Mouse (Mus musculus) kidney, embryonic 14.5 days (tissue): ENCODE measurements at regions not wholly inside any gene's neighbourhood (a gene's known extent, or its start where the extent isn't known, plus 50 kb on each side); places are given as distances from the start of the nearest gene placed in this dataset.

ENCODE experiments used
- ATAC-seq: fragments of 200-750 bp; cut with Nextera tagmentation; 2 replicates; pipeline ENCODE4 v1.8.0; 2017; ENCODE audit warnings: moderate number of reproducible peaks, mild to moderate bottlenecking, moderate TSS enrichment, moderate library complexity; ENCODE audit not compliant: low FRiP score, low TSS enrichment
- H3K27ac ChIP-seq: fragments of 300-500 bp; sonication (generic); 2 replicates; pipeline ENCODE4 v1.5.1; 2014; ENCODE audit warnings: low read depth, mild to moderate bottlenecking, low read length, moderate library complexity, mixed read lengths
- H3K27me3 ChIP-seq: fragments of 300-500 bp; sonication (generic); 2 replicates; pipeline ENCODE4 v1.6.1; 2014; ENCODE audit warnings: mild to moderate bottlenecking, low read length; ENCODE audit not compliant: control insufficient read depth, insufficient read depth
- H3K36me3 ChIP-seq: fragments of 300-500 bp; sonication (generic); 2 replicates; pipeline ENCODE4 v1.6.1; 2014; ENCODE audit warnings: low read length, mixed read lengths; ENCODE audit not compliant: control insufficient read depth, insufficient read depth
- H3K4me1 ChIP-seq: fragments of 300-500 bp; sonication (generic); 2 replicates; pipeline ENCODE4 v1.6.1; 2014; ENCODE audit warnings: low read length, mixed read lengths; ENCODE audit not compliant: control insufficient read depth, insufficient read depth
- H3K4me2 ChIP-seq: fragments of 300-500 bp; sonication (generic); replicated peaks from 2 replicates; pipeline ENCODE4 v1.6.1; 2014; ENCODE audit warnings: low read depth, mild to moderate bottlenecking, low read length
- H3K4me3 ChIP-seq: fragments of 300-500 bp; sonication (generic); 2 replicates; pipeline ENCODE4 v1.5.1; 2014; ENCODE audit warnings: mild to moderate bottlenecking, low read length
- H3K9ac ChIP-seq: fragments of 300-500 bp; sonication (generic); 2 replicates; pipeline ENCODE4 v1.6.1; 2014; ENCODE audit warnings: low read depth, mild to moderate bottlenecking, low read length, moderate library complexity
- H3K9me3 ChIP-seq: fragments of 300-500 bp; sonication (generic); 2 replicates; pipeline ENCODE4 v1.6.1; 2016; ENCODE audit warnings: low read length; ENCODE audit not compliant: control insufficient read depth
- WGBS: fragments of 180-500 bp; shearing (Covaris S2); extraction: QIAGEN DNeasy Blood & Tissue Kit; methylation state at CpG from one replicate; pipeline ENCODE4 v1.1.7; 2014; 5-methylcytosine and 5-hydroxymethylcytosine counted together

DNA sequence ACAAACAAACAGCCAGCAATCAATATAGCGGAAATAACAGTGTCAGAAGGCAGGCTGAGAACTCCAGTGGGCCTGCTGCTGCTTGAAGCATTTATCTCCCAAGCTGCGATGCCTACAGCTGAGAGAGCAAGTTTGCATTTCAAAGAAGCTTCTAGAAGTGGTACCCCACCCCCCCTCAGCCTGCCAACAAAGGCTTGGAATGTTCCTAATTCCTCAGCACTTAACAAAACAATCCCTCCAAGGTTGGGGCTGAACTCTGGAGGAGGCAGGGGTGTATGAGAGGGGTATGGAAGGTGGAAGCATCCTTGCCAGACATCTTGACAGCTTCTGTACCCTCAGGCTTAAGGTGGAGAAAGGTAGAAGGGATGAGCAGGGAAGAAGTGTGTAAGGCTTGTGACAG is 70.2 kb upstream of the Lmcd1 start:
- 25% methylated on average over 2 of the region's 2 CpGs for WGBS
- no peaks in the 10 kb centered on the region for H3K4me1 ChIP-seq
- no peaks in the 10 kb centered on the region for H3K27me3 ChIP-seq
- no peak overlapping the region for H3K9ac ChIP-seq
- no peak overlapping the region for H3K4me3 ChIP-seq
- H3K4me2 ChIP-seq = no peak overlapping the region
- H3K27ac ChIP-seq = no peak overlapping the region
- H3K36me3 ChIP-seq = no peaks in the 10 kb centered on the region
- no peak for ATAC-seq
- H3K9me3 ChIP-seq = no peaks in the 10 kb centered on the region

DNA sequence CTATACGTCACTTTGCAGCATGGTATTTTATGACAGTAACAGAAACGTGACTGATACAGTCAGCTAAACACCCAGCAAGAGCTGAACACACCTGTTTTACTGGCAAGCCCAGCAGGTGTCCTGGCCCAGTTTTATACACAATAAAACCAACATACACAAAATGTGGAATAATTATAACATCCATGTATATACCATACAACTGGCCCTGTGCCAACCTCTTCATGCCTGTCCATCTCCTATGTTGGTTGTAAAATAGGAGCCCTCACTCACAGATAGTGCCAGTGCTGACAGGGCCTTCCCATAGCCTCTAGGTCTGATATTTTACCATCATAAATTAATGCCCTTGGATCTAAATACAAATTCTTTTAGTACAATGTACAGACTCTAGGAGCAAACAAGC is 68.6 kb upstream of the Lmcd1 start:
- Histone ChIP-seq H3K4me2 (no peak overlapping the region), H3K36me3 (no peaks in the 10 kb centered on the region), H3K27me3 (no peaks in the 10 kb centered on the region), H3K9me3 (no peaks in the 10 kb centered on the region), H3K4me1 (no peaks in the 10 kb centered on the region; the same call in 1 of the 2 replicates), H3K4me3 (no peak overlapping the region), H3K27ac (no peak overlapping the region), H3K9ac (no peak overlapping the region)
- whole genome bisulfite sequencing = 76% methylated on average over 2 of the region's 2 CpGs
- ATAC-seq = no peak

DNA sequence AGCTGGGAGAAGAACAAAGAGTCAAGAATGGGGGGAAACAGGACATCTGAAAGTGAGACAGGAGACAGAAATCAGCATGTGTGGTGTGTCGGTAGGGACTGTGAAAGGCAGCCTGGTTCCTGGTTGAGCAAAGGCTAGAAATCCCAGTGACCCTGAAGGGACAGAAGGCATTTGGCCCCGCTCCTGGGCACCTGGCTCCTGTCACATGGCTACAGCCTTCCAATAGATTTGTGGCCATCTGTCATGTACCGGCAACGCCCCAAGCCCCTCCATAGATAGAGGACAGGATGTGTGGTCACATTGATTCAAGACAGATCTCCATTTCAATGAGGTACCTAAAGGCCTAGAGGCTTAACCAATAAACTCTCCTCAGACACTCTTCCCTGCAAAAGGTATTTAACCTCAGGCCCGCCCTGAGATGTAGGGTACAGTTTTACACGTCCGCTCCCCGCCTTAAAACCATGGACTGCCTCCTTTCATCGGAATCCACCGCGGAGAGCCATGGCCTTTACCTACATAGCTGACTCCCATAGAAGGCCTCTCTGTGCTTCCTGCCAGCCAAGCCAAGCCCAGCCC is 68.0 kb upstream of the Lmcd1 start:
- no peak overlapping the region for H3K27ac ChIP-seq
- no peaks in the 10 kb centered on the region for H3K36me3 ChIP-seq
- peaks cover 2% of the 10 kb centered on the region; the same call in 1 of the 2 replicates for H3K4me1 ChIP-seq
- H3K9me3 ChIP-seq = no peaks in the 10 kb centered on the region
- H3K27me3 ChIP-seq = no peaks in the 10 kb centered on the region
- no peak overlapping the region for H3K4me2 ChIP-seq
- WGBS = 82% methylated on average over 11 of the region's 11 CpGs
- no peak overlapping the region for H3K9ac ChIP-seq
- no peak overlapping the region for H3K4me3 ChIP-seq
- ATAC-seq = no peak

DNA sequence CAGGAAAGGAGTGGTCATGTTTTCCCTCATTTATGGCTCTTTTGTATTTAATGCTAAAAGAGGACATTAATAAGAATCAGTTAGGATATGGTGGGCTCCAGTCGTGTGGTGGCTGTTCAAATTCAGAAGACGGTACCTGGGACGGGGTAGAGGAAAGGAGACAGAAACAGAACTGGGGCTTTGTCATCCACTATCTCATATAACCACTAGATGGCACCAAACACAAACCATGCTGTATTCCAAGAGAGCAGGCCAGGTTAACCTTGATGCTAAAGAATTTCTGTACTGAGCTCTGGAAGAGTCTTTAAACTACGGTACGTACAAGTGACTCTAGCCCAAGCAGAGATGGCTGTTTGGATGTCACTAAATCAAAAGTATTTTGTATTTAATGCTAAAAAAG is 66.3 kb upstream of the Lmcd1 start:
- H3K9me3 ChIP-seq = no peaks in the 10 kb centered on the region
- no peak overlapping the region for H3K4me3 ChIP-seq
- WGBS = 36% methylated on average over 5 of the region's 5 CpGs
- peaks cover 6% of the 10 kb centered on the region; the same call in 1 of the 2 replicates for H3K4me1 ChIP-seq
- no peak overlapping the region for H3K4me2 ChIP-seq
- no peaks in the 10 kb centered on the region for H3K27me3 ChIP-seq
- H3K9ac ChIP-seq = no peak overlapping the region
- H3K36me3 ChIP-seq = no peaks in the 10 kb centered on the region
- H3K27ac ChIP-seq = no peak overlapping the region
- ATAC-seq = peak; percentile 37; the same call in 1 of the 2 replicates

DNA sequence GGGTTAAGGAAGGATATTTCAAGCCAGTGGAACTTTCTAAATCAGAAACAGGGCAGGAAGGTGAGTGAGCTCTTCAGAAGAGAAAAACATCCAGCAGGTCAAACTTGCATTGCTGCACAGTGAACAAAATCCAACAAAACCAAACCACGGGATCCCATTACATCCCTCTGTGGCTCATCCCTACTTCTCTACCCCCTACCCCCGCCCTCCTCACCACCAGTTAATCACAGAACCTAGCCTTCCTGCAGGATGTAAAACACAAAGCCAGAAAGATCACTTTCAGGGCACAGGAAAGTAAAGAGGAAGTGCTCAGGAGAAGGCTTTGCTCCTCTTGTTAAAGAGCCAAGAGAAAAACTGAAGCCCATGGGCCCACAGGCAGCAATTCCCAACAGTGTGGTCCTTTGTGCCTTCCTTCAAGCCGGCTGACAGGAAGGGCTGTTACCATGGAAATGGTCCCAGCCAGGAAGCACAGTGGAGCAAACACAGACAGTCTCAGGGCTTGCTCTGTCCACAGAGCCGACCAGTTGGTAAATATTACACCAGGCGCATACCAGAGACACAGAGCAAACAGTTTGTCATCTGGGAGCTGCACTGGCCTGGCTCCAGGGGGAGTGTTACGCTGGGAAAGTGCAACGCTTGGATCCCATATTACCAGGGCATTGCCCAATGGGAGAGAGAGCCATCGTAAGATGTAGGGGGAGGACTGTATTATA is 63.2 kb upstream of the Lmcd1 start:
- no peak overlapping the region for H3K4me2 ChIP-seq
- ATAC-seq = peak; percentile 95
- H3K9ac ChIP-seq = no peak overlapping the region
- H3K4me1 ChIP-seq = peaks cover 6% of the 10 kb centered on the region; the same call in 1 of the 2 replicates
- no peaks in the 10 kb centered on the region for H3K36me3 ChIP-seq
- H3K9me3 ChIP-seq = no peaks in the 10 kb centered on the region
- H3K27ac ChIP-seq = peak overlapping the region; percentile 77; the same call in 1 of the 2 replicates
- no peaks in the 10 kb centered on the region for H3K27me3 ChIP-seq
- WGBS = 23% methylated on average over 8 of the region's 8 CpGs
- no peak overlapping the region for H3K4me3 ChIP-seq

DNA sequence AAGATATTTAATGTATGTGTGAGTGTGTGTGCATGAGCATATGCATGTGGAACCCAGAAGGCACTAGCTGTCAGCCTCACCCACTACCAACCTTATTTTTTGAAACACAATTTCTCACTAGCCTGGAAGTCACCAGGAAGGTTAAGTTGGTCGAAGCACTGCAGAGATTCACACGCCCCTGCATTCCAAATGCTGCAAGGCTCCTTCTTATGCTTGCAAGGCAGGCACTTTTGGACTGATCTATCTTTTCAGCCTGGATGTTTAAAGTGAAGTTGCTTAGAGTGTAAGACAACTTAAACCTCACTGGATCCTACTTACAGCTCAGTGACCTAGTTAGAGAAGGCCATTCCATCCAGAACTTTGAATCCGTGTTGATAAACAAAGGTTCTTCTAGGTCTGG is 56.7 kb upstream of the Lmcd1 start:
- ATAC-seq = no peak
- Histone ChIP-seq H3K27ac (no peak overlapping the region), H3K4me3 (no peak overlapping the region), H3K36me3 (no peaks in the 10 kb centered on the region), H3K4me1 (no peaks in the 10 kb centered on the region), H3K27me3 (no peaks in the 10 kb centered on the region), H3K9ac (no peak overlapping the region), H3K9me3 (no peaks in the 10 kb centered on the region), H3K4me2 (no peak overlapping the region)
- WGBS = 79% methylated on average over 3 of the region's 3 CpGs

DNA sequence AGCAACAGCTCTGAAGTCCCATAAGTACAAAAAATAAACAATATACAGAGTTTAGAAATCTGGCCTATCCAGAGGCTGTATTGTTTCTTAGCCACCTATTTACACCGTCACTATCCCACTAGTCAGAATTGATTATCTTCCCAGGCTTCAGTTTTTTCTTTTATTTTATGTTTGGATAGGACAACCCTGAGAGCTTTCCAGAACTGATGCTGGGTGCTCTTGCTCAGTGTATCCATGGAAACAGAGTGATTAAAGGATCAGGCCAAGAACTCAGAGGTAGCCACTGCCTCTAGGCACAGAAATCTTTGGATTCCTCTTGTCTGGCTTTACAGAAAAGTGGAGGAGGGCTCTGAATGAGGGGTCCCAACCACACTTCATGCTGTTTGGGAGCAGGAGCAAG is 55.3 kb upstream of the Lmcd1 start:
- no peak overlapping the region for H3K9ac ChIP-seq
- H3K9me3 ChIP-seq = no peaks in the 10 kb centered on the region
- no peak for ATAC-seq
- no peaks in the 10 kb centered on the region for H3K27me3 ChIP-seq
- H3K4me3 ChIP-seq = no peak overlapping the region
- no peaks in the 10 kb centered on the region for H3K36me3 ChIP-seq
- no peak overlapping the region for H3K27ac ChIP-seq
- no peaks in the 10 kb centered on the region for H3K4me1 ChIP-seq
- WGBS = 87% methylated on average over 1 of the region's 1 CpGs
- no peak overlapping the region for H3K4me2 ChIP-seq

DNA sequence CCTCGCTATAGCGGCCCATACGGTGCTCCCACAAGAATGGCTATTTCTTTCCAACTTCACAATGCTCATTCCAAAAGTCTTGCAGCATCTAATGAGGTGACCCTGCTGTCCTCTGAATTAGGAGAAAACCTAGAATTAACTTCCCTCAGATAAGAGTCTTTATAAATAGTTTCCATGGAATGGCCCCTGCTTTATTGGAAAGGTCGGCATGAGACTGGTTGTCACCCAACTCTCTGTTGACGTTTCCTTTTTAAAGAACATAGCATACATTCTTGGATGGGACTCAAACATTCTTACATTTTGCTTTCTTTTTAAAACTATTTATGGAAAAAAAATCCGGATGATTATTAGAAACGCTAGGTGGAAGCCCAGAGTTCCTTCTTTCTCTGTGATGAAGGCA is 53.9 kb upstream of the Lmcd1 start:
- Histone ChIP-seq H3K4me2 (no peak overlapping the region), H3K36me3 (no peaks in the 10 kb centered on the region), H3K9ac (no peak overlapping the region), H3K27me3 (no peaks in the 10 kb centered on the region), H3K9me3 (no peaks in the 10 kb centered on the region), H3K4me1 (no peaks in the 10 kb centered on the region), H3K27ac (no peak overlapping the region), H3K4me3 (no peak overlapping the region)
- WGBS = 84% methylated on average over 7 of the region's 7 CpGs
- ATAC-seq = no peak

DNA sequence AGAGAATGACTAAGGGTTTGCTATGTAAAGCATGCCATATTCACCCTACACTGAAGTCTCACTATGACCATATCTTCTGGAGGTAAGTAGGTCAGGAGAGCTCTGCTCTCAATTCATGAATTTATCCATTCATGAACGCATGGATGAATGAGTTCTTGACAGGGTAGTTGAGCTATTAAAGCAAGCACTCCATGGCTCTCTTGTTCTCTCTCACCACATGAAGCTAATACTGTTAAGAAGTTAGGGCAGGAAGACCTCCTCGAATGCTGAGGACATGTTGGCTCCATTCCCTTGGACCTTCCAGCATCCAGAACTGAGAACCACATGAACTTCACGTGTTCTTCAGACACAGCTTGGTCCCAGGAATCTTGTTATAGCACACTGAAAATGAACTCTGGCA is 53.4 kb upstream of the Lmcd1 start:
- 89% methylated on average over 3 of the region's 3 CpGs for WGBS
- Histone ChIP-seq H3K4me3 (no peak overlapping the region), H3K27ac (no peak overlapping the region), H3K4me1 (no peaks in the 10 kb centered on the region), H3K9me3 (no peaks in the 10 kb centered on the region), H3K9ac (no peak overlapping the region), H3K27me3 (no peaks in the 10 kb centered on the region), H3K36me3 (no peaks in the 10 kb centered on the region), H3K4me2 (no peak overlapping the region)
- no peak for ATAC-seq
